Mouse (Mus musculus) left cerebral cortex, postnatal 36 days (tissue): ENCODE results near the gene Gm4756. TPM values are rescaled to one million over a fixed set of nuclear protein-coding genes. Genes with fewer than 3 reads are reported as not detected.
"Not testable (repeated sequence)": the region's sequence is repeated elsewhere in the genome, so short reads cannot be mapped to it uniquely, and the experiment has no call there.

Source experiments
- DNase-seq, 2 experiments: peaks; one replicate each; pipeline ENCODE4 v3.0.0; 2021 to 2022; ENCODE audit warnings: low spot score in 2 of 2, mixed read lengths in 1 of 2
- intact Hi-C: fragments of 180-260 bp; cut with DNase I; formaldehyde crosslinking; loops from one replicate; pipeline ENCODE4 v1.15.1; 2025
- total RNA-seq, 2 experiments: library from RNA; stranded (reverse); gene quantifications; 2 replicates each; pipeline ENCODE4 v1.2.3; 2021

The Gm4756 gene
- total RNA-seq, result not detected

DNA sequence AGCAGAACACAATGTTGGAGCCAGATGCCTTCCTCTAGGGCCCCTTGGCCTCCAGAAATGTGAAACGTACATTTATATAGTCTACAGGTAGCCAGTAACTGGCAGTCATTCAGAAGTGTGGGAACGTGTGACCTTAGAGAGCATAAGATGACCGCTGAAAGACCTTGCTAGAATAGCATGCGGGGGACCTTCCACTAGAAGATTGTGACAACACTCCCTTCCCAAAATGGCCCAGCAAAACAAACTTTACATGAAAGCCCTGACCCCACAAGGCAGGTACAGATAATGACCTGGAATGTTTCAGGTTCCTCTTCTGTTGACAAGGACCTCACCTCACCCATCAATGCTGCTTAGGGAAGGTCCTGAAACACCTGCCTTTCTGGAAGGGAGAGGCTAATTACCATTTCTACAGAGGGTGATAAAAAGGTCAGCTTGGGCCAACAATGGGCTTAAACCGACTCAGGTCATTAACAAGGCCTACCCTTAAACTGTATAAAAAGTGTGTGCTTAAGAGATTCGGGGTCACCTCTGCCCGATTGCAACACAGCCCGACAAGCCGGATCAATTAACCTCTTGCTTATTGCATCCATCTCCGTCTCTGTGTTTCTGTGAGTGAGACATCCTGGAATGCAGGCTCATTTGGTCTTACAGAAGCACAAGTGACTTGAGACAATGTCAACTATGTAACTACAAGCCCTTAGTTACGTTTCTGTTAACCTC is at the start of gene Gm4756:
Gene Gm4756, minus strand, starts transcription at position 51 of the 720 bp plus-strand sequence.
- intact Hi-C loops, result loop anchor here (5.0 kb wide), 4 partner anchors 43 to 547 kb away; no protein-coding TSS in a partner anchor
- DNase-seq, result no peak

DNA sequence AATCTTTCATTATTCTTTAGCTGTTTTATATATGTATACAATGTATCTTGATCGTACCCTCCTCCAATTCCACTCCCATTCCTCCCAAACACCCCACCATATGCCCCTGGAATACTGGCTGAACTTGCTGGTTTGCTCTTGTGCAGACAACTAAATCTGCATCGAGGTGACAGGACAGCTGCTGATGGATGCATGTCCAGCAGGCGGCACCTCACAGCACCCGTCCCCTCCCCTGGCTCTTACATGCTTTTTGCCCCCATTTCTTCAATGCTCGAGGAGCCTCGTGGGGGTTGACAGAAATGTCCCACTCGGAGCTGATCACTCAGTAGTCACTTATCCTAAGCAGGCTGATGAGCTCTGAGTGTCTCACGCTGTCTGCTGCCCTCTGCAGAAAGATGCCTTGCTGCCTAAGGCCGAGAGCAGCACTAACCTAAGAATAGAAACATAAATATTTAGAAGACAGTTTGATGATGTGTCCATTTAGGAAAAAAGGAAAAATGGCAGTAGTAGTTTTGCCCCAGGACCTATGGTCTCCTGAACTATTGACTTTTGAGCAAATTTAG is 45.5 kb upstream of the Gm4756 start:
- intact Hi-C loops, result loop anchor here (5.0 to 10.0 kb wide), 2 partner anchors 43 to 230 kb away; no protein-coding TSS in a partner anchor
- DNase-seq, result no peak

DNA sequence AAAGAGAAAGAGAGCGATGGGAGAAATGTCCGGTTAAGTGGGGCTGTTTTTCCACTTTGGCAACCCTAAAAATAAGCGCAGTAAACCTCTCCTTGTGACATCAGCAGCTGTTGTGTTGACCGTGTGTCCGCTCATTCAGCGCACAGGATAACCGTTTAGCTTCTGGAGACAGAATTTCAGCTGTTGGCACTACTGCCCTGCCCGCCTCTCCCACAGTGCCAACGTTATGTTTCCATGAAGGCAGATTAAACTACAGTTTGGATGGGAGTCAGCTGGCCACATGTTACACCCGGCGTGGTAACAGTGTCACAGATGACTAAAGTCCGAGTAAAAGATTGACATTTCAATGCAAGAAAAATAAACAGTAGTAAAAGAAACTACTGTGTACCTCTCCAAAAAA is 45.0 kb upstream of the Gm4756 start:
- DNase-seq, result no peak
- intact Hi-C loops, result loop anchor here (5.0 to 10.0 kb wide), 2 partner anchors 42 to 230 kb away; no protein-coding TSS in a partner anchor

DNA sequence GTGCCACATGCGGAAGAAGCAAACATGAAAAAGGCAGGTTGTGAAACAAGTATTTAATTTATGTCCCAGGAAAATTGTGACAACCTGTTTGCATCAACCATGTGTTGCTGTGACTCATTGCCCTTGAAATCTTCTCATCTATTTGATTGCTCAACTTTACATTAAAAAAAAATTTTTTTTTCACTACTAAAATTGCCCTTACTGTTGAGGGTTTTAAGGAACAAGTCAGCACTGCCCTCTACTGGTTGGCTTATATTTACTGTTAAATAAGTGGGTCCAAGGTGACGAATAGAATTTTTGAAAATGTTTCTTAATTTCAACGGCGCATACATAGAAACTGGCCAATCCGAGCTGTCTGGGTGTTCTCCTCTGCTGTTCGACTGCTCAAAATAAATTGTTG is 44.4 kb upstream of the Gm4756 start:
- intact Hi-C loops, result loop anchor here (5.0 to 10.0 kb wide), 2 partner anchors 42 to 229 kb away; no protein-coding TSS in a partner anchor
- no peak for DNase-seq

DNA sequence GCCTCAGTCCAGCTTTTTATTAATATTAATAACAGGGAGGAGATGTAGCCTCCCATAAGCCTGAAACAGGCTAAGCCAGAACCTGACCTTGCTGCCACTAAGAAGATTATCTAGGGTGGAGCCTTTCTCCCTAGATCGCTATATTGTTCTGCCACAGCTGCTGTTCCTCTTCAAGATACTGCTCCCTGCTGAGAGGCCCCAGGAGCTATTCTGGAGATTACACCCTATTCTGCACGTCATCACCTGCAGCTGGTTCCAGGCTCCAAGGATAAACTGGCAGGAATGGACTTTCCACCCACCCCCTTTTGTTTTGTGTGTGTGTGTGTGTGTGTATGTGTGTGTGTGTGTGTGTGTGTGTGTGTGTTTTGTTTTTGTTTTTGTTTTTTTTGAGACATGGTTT is 38.8 kb upstream of the Gm4756 start:
- intact Hi-C loops, DNase-seq: not testable (repeated sequence)

DNA sequence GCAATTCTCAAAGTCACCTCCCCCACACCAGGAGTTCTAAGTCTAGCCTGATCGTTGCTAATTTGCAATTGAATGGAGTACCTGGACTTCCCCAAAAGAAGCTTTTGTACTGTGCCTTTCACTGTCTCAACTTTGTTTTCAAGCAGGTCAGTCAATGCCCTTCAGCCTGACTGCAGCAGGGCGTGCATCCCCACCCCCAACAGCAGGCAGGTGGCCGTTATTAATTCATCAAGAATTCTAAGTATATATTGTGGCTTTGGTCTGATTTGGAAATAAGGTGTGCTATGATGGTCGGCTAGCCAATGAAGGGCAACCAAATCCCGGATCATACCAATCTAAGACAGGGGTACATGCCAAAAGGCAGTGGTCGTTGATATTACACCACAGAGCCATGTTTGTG is 38.3 kb upstream of the Gm4756 start:
- DNase-seq, intact Hi-C loops: not testable (repeated sequence)

DNA sequence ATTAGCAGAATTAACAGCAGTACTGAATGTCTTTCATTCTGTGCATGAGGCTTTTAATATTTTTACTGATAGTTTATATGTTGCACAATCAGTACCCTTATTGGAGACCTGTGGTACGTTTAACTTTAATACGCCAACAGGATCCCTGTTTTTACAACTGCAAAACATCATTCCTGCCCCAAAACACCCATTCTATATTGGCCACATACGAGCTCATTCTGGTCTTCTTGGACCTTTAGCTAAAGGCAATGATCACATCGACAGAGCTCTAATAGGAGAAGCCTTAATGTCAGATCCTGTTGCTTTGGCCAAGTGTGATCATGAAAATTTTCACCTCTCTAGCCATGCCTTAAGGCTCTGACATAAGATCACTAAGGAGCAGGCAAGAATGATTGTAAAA is 37.1 kb upstream of the Gm4756 start:
- intact Hi-C loops, DNase-seq: not testable (repeated sequence)

DNA sequence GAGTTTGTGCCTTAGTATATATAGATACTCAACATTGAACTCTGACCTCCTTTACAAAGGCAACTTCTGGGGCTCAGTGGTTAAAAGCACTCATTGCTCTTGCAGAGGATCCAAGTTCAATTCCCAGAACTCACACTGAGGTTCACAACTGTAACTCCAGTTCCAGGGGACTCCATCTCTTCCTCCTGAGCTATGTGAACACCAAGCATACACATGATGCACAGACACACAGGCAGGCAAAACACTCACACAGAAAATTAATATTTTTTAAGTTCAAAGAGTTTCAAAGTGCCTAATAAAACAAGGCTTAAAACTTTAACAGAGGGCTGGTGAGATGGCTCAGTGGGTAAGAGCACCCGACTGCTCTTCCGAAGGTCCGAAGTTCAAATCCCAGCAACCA is 34.2 kb upstream of the Gm4756 start:
- intact Hi-C loops, result no loop called here

DNA sequence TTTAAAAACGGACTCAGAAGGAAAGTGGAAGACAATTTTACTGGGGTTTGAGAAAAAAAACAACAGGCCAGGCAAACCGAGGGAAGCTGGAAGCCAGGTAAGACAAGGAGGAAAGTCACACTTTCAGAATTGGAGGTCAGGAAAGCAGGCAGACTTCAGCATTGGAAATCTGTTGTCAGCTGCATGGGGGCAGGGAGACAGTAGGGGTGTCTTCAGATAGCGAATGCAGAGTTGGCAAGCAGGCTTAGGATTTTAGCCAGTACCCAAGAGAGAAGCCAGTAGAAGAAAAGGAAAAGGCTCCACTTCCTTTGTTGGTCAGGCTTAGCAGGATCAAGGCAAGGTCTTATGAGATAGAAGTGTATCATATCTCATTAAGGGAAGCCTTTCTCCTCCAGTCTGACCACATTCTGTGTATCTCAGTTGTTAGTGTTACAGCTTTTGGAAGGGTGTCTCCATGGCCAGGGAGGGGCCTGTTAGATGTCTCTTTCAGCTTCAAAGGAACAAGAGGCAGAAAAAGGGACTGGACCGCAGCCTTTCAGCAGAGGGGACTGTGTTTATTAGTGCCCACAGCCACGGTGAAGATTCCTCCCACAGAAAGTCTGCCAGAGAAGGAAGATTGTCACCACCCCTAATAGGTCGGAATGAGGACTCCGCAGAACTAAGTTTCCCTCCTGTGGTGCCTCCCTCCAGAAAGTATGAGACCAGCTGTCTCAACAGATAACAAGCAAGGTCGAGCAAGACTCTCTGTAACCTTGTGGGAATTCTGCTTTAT is 33.2 kb upstream of the Gm4756 start:
- intact Hi-C loops, result no loop called here
- DNase-seq, result no peak

More for the DNA sequence above, 34.2 kb upstream of the Gm4756 start:
- DNase-seq, result no peak

DNA sequence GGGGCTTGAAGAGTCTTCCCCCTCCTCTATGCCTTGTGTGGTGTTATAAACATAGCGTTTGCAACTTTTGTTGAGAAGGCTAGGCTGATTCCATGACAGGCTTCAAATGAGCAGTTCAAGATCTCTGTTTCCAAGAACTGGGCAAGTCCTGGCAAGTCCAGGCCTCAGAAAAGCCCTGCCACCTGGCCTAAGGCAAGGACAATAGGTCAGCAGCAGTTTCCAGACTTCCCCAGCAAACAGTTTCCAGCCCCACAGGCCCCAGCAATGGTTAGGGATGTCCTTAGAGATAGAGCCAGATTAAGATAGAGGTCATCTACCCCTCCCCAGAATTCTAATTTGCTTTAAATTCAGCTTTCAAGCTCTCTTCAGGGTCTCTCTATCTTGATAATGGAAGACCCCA is 32.5 kb upstream of the Gm4756 start:
- no peak for DNase-seq
- intact Hi-C loops, result no loop called here

DNA sequence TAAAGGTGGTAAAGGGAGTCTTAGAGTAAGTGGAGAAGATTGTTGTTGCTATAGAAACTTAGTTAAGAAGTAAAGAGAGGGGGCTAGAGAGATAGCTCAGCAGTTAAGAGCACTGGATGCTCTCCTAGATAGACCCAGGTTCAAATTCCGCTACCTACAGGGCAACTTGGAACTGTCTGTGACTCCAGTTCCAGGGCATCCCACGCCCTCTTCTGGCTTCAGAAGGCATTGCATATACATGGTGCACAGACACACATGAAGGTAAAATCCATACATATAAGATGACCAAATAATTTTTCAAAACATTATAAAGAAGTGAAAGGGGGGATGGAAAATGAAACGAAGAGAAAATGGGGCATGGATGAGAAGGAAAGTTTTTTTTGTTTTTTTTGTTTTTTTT is 30.2 kb upstream of the Gm4756 start:
- intact Hi-C loops, result no loop called here

DNA sequence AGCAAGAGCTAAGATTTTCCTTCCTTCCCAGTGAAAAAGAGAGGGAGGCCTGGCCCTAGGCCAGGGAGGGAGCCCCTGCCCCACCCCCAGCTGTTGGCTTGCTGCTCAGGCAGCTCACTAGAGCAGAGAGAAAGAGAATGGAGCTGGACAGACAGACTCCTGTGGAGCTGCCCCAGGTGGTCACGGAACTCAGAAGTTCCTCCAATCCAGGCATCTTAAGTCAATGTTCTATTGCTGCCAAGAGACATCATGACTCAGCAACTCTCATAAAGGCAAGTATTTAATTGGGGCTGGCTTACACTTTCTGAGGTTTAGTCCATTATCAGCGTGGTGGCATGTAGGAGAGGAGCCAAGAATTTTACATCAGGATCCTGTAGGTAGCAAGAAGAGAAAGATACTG is 25.4 kb upstream of the Gm4756 start:
- intact Hi-C loops, result no loop called here
- DNase-seq, result no peak

More for the DNA sequence above, 30.2 kb upstream of the Gm4756 start:
- DNase-seq, result no peak

DNA sequence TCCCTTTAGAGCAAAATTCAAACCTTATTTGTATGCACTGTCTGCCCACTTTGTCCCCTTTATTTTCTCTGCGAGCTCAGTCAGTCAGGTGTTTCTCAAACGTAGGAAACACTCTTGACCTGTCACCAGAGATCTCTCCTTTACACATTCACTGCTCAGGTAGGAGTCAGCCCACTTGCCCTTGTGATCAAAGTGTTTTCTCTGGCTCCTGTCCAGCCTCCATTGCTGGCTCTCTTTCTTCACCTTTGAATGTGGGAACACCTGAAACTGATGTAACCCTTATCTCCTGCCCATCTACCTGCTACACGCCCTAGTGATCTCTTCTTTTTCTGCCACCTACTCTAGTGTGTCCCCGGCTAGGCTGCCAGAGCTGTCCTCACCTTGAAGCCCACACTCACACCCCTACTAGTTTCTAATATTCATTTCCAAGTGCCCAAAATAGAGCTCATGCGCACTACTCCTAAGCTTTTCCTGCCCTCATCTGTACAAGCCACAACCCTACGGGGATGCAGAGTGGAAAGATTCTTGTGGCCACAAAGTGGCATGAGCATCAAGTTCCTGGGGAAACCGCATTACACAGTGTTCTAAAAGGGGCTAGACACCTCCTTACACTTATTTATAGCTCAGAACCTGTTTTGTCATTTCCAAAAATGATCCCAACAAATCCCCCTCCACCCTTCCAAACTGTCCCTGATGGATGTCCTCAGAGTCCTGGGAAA is 24.8 kb upstream of the Gm4756 start:
- DNase-seq, result no peak
- intact Hi-C loops, result no loop called here

DNA sequence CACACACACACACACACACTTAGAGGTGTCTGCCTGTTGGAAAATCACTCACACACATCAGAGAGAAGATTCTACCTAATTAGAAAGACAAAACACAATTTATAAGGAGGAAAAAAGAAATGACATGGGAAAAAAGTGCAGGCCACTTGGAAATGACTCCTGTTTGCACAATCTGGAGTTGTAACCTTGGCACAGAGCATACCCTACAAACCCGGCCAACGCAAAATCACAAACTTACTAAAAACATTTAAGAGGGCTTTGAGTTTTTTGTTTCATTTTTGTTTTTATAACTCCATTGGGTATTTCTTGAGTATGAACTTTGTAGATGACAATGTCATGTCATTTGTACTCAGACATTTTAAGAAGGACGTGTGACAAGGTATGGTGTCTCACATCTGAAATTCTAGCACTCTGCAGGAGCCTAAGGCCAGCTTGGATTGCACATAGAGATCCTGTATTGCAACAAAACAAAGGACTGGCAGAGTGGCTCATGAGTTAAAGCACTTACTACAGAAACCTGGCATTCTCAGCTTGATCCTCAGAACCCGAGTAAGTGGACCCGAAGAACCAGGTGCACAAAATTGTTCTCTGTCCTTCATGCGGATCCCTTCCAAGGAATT is 22.2 kb upstream of the Gm4756 start:
- intact Hi-C loops, result no loop called here
- DNase-seq, result no peak

DNA sequence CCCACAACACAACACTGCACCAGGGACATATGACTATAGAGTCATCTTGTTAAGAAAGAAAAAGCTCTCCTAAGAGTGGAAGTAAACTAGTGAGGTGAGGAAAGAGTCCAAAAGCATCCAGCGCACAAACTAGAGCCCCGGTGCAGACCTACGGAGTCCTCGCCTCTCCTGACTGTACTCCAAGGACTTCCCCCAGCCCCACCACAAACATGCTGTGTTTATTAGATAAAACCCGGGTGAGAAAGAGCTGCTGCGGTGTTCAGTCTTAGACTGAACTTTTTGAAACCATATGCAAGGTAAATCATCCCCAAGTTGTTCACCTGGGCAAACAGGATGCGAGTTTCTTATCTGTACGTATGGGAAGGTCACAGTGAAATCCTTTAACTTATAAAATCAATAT is 21.5 kb upstream of the Gm4756 start:
- intact Hi-C loops, result no loop called here
- no peak for DNase-seq

DNA sequence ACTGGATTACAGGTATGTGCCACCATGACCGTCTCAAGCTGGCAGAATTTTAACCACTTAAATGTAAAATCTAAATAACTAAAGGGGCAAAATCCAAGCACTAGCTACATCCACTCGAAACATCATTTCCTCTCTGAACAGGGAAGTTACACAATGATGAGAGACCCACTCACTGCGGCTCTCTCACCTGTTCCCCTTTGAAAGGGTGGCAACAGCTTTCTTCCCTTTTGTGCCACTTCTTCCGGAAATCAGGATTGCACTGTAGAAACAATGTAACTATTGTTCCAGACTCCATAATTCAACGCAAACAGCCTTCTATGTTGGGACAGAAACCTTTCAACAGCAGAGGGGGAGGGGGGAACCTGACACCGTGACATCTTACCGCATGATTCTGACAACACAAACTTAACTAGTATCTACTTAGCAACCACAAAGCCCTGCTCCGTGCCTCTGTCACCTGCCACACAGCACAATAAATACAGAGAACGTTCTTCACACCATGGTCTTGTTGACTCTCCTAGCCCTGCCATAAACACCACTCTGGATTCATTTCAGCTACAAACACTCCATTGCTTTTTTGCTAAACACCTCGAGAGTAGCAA is 18.5 kb upstream of the Gm4756 start:
- no peak for DNase-seq

DNA sequence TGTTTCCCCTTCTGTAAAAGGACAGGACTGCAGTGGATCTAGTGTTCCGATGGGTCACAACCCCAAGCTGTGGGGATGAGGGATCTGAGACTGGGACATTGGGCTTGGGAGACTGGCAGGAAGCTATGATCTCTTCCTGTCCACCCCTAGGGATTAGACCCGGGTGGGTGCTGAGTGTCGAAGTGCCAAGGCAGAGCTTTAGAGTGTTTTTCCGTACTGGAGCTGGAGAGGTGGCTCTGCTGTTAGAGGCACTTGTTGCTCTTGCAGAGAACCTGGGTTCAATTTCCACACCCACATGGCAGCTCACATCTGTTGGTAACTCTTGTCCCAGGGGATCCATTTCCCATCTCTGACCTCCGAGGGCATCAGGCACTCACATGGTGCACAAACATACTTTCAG is 16.6 kb upstream of the Gm4756 start:
- intact Hi-C loops, result no loop called here
- DNase-seq, result no peak

More for the DNA sequence above, 18.5 kb upstream of the Gm4756 start:
- intact Hi-C loops, result no loop called here

DNA sequence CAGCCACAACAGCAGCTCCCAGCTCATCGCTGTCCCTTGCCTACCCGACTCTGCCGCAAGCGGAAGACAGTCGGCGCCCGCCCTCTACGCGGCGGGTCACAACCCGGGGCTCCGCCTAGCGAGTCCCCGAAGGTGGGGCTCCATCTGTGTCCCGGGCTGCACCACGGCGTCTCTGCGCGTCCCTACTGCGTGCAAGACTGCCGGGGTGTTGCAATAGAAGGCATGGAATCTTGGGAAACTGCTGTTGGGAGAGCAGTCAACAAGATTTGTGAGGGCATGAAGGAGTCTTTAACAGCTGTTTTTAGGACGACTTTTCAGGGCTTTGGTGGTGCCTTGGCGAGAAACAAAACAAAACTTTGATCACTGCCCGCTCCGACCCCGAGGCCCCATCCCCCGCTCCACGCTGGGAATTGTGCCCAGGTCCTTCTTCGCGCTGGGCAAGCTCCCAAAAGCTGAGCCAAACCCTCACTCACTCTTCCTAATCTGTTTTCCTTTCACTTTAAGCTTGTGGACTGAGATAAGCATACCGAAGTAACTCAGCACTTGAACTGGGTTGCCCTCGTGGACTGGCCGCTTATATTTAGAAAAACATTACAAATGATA is 15.4 kb upstream of the Gm4756 start, which contains the start of gene Dhrs7:
Gene Dhrs7, minus strand, starts transcription at position 175 of the 603 bp plus-strand sequence.
- intact Hi-C loops, result loop anchor here (2.0 kb wide), 1 partner anchor 96 kb away; no protein-coding TSS in a partner anchor

More for the DNA sequence above, 15.4 kb upstream of the Gm4756 start, which contains the start of gene Dhrs7:
- peak; percentile 81 to 86 for DNase-seq
